Mouse (Mus musculus) limb, embryonic 12.5 days (tissue): ENCODE results near the gene Dhx37. TPM values are rescaled to one million over a fixed set of nuclear protein-coding genes. Genes with fewer than 3 reads are reported as not detected.

ENCODE experiments used
- ATAC-seq: fragments of 200-750 bp; cut with Nextera tagmentation; 2 replicates; pipeline ENCODE4 v1.8.0; 2017; ENCODE audit warnings: low read depth, moderate TSS enrichment; ENCODE audit not compliant: insufficient number of reproducible peaks, insufficient read depth, low FRiP score, low TSS enrichment
- H3K27ac ChIP-seq: fragments of 300-500 bp; sonication (generic); 2 replicates; pipeline ENCODE4 v1.5.1; 2016; ENCODE audit warnings: mild to moderate bottlenecking, moderate library complexity
- H3K27me3 ChIP-seq: fragments of 300-500 bp; sonication (generic); 2 replicates; pipeline ENCODE4 v1.6.1; 2016; ENCODE audit warnings: mild to moderate bottlenecking, moderate library complexity
- H3K36me3 ChIP-seq: fragments of 300-500 bp; sonication (generic); 2 replicates; pipeline ENCODE4 v1.6.1; 2016; ENCODE audit warnings: mild to moderate bottlenecking, moderate library complexity
- H3K4me1 ChIP-seq: fragments of 300-500 bp; sonication (generic); replicated peaks from 2 replicates; pipeline ENCODE4 v1.6.1; 2016
- H3K4me2 ChIP-seq: fragments of 300-500 bp; sonication (generic); 2 replicates; pipeline ENCODE4 v1.6.1; 2016; ENCODE audit warnings: mild to moderate bottlenecking, moderate library complexity
- H3K4me3 ChIP-seq: fragments of 300-500 bp; sonication (generic); replicated peaks from 2 replicates; pipeline ENCODE4 v1.5.1; 2016; ENCODE audit warnings: mild to moderate bottlenecking
- H3K9ac ChIP-seq: fragments of 300-500 bp; sonication (generic); replicated peaks from 2 replicates; pipeline ENCODE4 v1.6.1; 2016; ENCODE audit warnings: mild to moderate bottlenecking, moderate library complexity
- H3K9me3 ChIP-seq: fragments of 300-500 bp; sonication (generic); 2 replicates; pipeline ENCODE4 v1.6.1; 2016; ENCODE audit warnings: mild to moderate bottlenecking, moderate library complexity
- WGBS: fragments of 180-500 bp; shearing (Covaris S2); methylation state at CpG from one replicate; pipeline ENCODE4 v1.1.7; 2016; 5-methylcytosine and 5-hydroxymethylcytosine counted together
- microRNA-seq: library from miRNA; unstranded; fragments of <30 nt; microRNA quantifications from one replicate; pipeline ENCODE4, GENCODE M21; 2017
- polyA plus RNA-seq: library from polyadenylated mRNA; unstranded; fragments of >200 nt; fragmentation: Nextera tagmentation; extraction: Ambion mirVana; gene quantifications from 2 replicates; pipeline ENCODE4 v1.2.1, GENCODE M21; 2016

Gene Dhx37
- polyA plus RNA-seq, 1 experiment from 2014 or later: 16.1 TPM

GRCm38 (mm10) chr5:125377214-125377613, 56.7 kb downstream of the Dhx37 start:
- no peak for ATAC-seq
- Histone ChIP-seq H3K4me1 (no peaks in the 10 kb centered on the region), H3K27ac (no peak overlapping the region), H3K36me3 (no peaks in the 10 kb centered on the region), H3K9ac (no peak overlapping the region), H3K4me2 (no peak overlapping the region), H3K4me3 (no peak overlapping the region), H3K27me3 (no peaks in the 10 kb centered on the region), H3K9me3 (no peaks in the 10 kb centered on the region)
- 80% methylated on average over 7 of the region's 7 CpGs for WGBS

DNA sequence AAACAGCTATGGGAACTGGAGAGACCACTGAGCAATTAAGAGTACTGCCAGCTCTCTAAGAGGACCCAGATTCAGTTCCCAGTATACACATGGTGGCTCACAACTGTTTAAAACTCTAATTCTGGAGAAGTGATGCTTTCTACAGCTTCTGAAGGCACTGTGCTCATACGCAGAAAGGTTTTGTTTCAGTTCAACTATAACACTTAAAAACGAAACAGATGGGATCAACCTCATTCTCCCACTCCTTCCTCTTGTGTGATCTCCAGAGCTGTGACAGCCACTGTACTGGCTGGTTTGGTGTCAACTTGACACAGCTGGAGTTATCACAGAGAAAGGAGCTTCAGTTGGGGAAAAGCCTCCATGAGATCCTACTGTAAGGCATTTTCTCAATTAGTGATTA, 58.0 kb downstream of the Dhx37 start:
- 89% methylated on average over 2 of the region's 2 CpGs for WGBS

GRCm38 (mm10) chr5:125372027-125372426, 61.9 kb downstream of the Dhx37 start:
- H3K4me2 ChIP-seq: no peak overlapping the region
- no peaks in the 10 kb centered on the region for H3K9me3 ChIP-seq
- no peaks in the 10 kb centered on the region for H3K36me3 ChIP-seq
- WGBS: 89% methylated on average over 4 of the region's 4 CpGs
- no peak overlapping the region for H3K9ac ChIP-seq
- H3K27me3 ChIP-seq: no peaks in the 10 kb centered on the region
- no peaks in the 10 kb centered on the region for H3K4me1 ChIP-seq
- ATAC-seq: no peak
- no peak overlapping the region for H3K4me3 ChIP-seq
- H3K27ac ChIP-seq: no peak overlapping the region

More for the DNA sequence above, 58.0 kb downstream of the Dhx37 start:
- Histone ChIP-seq H3K4me1 (no peaks in the 10 kb centered on the region), H3K27me3 (no peaks in the 10 kb centered on the region), H3K9ac (no peak overlapping the region), H3K27ac (no peak overlapping the region), H3K36me3 (no peaks in the 10 kb centered on the region), H3K9me3 (no peaks in the 10 kb centered on the region), H3K4me3 (no peak overlapping the region), H3K4me2 (no peak overlapping the region)
- ATAC-seq: no peak

DNA sequence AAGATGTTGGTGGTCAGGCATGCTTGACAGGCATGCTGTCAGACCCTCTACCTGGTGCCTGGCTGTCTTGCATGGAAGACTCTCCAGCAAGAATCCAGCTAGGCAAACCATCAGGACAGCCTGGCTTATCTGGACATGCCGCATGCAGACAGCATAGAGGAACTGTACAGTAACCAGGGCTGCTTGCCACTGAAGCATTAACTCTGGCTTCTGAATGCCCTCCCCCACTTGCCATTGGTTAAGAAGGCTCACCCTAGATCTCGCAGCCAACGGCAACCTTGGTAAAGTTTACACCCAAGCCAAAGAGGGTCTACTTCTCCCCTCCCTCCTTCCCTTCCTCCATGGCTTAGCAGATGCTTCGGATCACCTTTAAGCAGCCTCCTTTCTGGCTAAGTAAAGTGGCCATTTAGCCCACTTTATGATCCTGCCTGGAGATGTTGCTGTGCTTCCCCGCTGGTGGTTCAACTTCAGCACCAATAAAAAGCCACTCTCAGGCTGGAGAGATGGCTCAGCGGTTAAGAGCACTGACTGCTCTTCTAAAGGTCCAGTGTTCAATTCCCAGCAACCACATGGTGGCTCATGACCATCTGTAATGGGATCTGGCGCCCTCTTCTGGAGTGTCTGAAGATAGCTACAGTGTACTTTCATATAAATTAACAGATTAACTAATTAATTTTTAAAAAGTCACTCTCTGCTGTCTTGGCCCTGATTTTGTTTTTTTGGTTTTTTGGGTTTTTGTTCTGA, 62.8 kb downstream of the Dhx37 start:
- no peak overlapping the region for H3K4me3 ChIP-seq
- no peak overlapping the region for H3K4me2 ChIP-seq
- H3K9me3 ChIP-seq: no peaks in the 10 kb centered on the region
- H3K9ac ChIP-seq: no peak overlapping the region
- no peak for ATAC-seq
- no peak overlapping the region for H3K27ac ChIP-seq
- H3K27me3 ChIP-seq: no peaks in the 10 kb centered on the region
- no peaks in the 10 kb centered on the region for H3K4me1 ChIP-seq
- H3K36me3 ChIP-seq: no peaks in the 10 kb centered on the region
- 66% methylated on average over 7 of the region's 7 CpGs for WGBS

DNA sequence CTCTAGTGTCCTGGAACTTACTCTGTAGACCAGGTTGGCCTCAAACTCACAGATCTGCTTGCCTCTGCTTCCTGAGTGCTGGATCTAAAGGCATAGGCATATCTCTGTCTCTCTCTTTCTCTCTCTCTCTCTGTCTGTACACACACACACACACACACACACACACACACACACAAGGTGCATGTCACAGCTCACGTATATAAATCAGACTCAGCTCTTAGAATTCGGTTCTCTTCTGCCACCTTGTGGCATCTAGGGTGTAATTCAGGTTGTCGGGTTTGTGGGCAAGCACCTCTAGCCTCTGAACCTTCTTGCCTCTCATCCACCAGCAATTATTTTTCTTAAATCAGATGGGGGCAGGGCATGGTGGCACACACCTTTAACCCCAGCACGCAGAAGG, 65.4 kb downstream of the Dhx37 start:
- no peak overlapping the region for H3K4me3 ChIP-seq
- no peaks in the 10 kb centered on the region for H3K36me3 ChIP-seq
- no peak overlapping the region for H3K4me2 ChIP-seq
- H3K27ac ChIP-seq: no peak overlapping the region
- no peak overlapping the region for H3K9ac ChIP-seq
- 3% methylated on average over 4 of the region's 4 CpGs for WGBS
- no peak for ATAC-seq
- H3K4me1 ChIP-seq: no peaks in the 10 kb centered on the region
- H3K27me3 ChIP-seq: no peaks in the 10 kb centered on the region
- H3K9me3 ChIP-seq: 0 out of 2 replicates have a peak, but pooled peaks cover 6% of the 10 kb centered on the region

GRCm38 (mm10) chr5:125368156-125368555, 65.8 kb downstream of the Dhx37 start:
- no peak for ATAC-seq
- Histone ChIP-seq H3K36me3 (no peaks in the 10 kb centered on the region), H3K9ac (no peak overlapping the region), H3K4me1 (no peaks in the 10 kb centered on the region), H3K27me3 (no peaks in the 10 kb centered on the region), H3K27ac (no peak overlapping the region), H3K9me3 (0 out of 2 replicates have a peak, but pooled peaks cover 6% of the 10 kb centered on the region), H3K4me3 (no peak overlapping the region), H3K4me2 (no peak overlapping the region)
- WGBS: 72% methylated on average over 5 of the region's 5 CpGs

GRCm38 (mm10) chr5:125364851-125365429, 69.0 kb downstream of the Dhx37 start:
- no peaks in the 10 kb centered on the region for H3K36me3 ChIP-seq
- no peak overlapping the region for H3K4me2 ChIP-seq
- no peak overlapping the region for H3K27ac ChIP-seq
- H3K27me3 ChIP-seq: no peaks in the 10 kb centered on the region
- no peaks in the 10 kb centered on the region for H3K4me1 ChIP-seq
- 0 out of 2 replicates have a peak, but pooled peaks cover 6% of the 10 kb centered on the region for H3K9me3 ChIP-seq
- no peak overlapping the region for H3K4me3 ChIP-seq
- WGBS: 78% methylated on average over 4 of the region's 4 CpGs
- no peak for ATAC-seq
- H3K9ac ChIP-seq: no peak overlapping the region

GRCm38 (mm10) chr5:125363894-125364293, 70.0 kb downstream of the Dhx37 start:
- Histone ChIP-seq H3K4me2 (no peak overlapping the region), H3K27ac (no peak overlapping the region), H3K9me3 (0 out of 2 replicates have a peak, but pooled peaks cover 6% of the 10 kb centered on the region), H3K9ac (no peak overlapping the region), H3K27me3 (no peaks in the 10 kb centered on the region), H3K36me3 (no peaks in the 10 kb centered on the region), H3K4me3 (no peak overlapping the region), H3K4me1 (no peaks in the 10 kb centered on the region)
- 80% methylated on average over 7 of the region's 7 CpGs for whole genome bisulfite sequencing
- ATAC-seq: no peak

Small RNA genes within 50 kb of the gene (microRNA-seq; reads per million reads assigned to microRNA genes)
- not detected for gene Gm27551

Other genes starting within 250 kb of the Dhx37 start
- 36.0 and 36.5 TPM in 2 replicates for gene Scarb1, start 93.0 kb downstream of the Dhx37 start, polyA plus RNA-seq
- gene Gm10382, start 44.8 kb downstream of the Dhx37 start, polyA plus RNA-seq: 0.39 and 0.46 TPM in 2 replicates
- gene Ubc, start 43.9 kb downstream of the Dhx37 start, polyA plus RNA-seq: 1,024 and 1,053 TPM in 2 replicates
- gene Bri3bp, start 7.4 kb upstream of the Dhx37 start, polyA plus RNA-seq: 40.3 and 40.7 TPM in 2 replicates
- 35.7 and 40.1 TPM in 2 replicates for gene Aacs, start 41.7 kb upstream of the Dhx37 start, polyA plus RNA-seq
- 0.13 and 0.19 TPM in 2 replicates for gene Tmem132b, start 97.7 kb upstream of the Dhx37 start, polyA plus RNA-seq